Mouse (Mus musculus): ENCODE data around the gene Prickle2.
A peak's percentile ranks its signal among the peaks of the same experiment; 100 is the strongest.

Prickle2 gene

GRCm38 (mm10) chr6:92665530-92665989 is 40.4 kb downstream of the Prickle2 start:
- peak; percentile 3 for DNase-seq

- DNase-seq: no peak
These were observed 42.1 kb downstream of the Prickle2 start for GRCm38 (mm10) chr6:92663885-92664284.

- no peak for DNase-seq
These were observed 42.5 kb downstream of the Prickle2 start for GRCm38 (mm10) chr6:92663433-92663832.

- no peak for DNase-seq
These were observed 56.9 kb downstream of the Prickle2 start for GRCm38 (mm10) chr6:92649063-92649462.

GRCm38 (mm10) chr6:92648571-92648970 is 57.4 kb downstream of the Prickle2 start:
- no peak for DNase-seq

- DNase-seq: no peak
These were observed 63.0 kb downstream of the Prickle2 start for GRCm38 (mm10) chr6:92642929-92643328.

- DNase-seq: no peak
These were observed 64.0 kb downstream of the Prickle2 start for GRCm38 (mm10) chr6:92641956-92642355.

- no peak for DNase-seq
These were observed 65.1 kb downstream of the Prickle2 start for GRCm38 (mm10) chr6:92640896-92641295.

GRCm38 (mm10) chr6:92636431-92636830 is 69.5 kb downstream of the Prickle2 start:
- no peak for DNase-seq

GRCm38 (mm10) chr6:92634876-92635468 is 71.0 kb downstream of the Prickle2 start:
- no peak for DNase-seq

- no peak for DNase-seq
These were observed 75.0 kb downstream of the Prickle2 start for GRCm38 (mm10) chr6:92630991-92631390.

- no peak for DNase-seq
These were observed 78.2 kb downstream of the Prickle2 start for GRCm38 (mm10) chr6:92627711-92628110.

GRCm38 (mm10) chr6:92627048-92627617 is 78.8 kb downstream of the Prickle2 start:
- no peak for DNase-seq

- DNase-seq: no peak
These were observed 80.0 kb downstream of the Prickle2 start for GRCm38 (mm10) chr6:92625923-92626322.

GRCm38 (mm10) chr6:92624306-92624705 is 81.6 kb downstream of the Prickle2 start:
- DNase-seq: no peak

- no peak for DNase-seq
These were observed 88.8 kb downstream of the Prickle2 start for GRCm38 (mm10) chr6:92617183-92617582.

GRCm38 (mm10) chr6:92614771-92615170 is 91.2 kb downstream of the Prickle2 start:
- DNase-seq: no peak

GRCm38 (mm10) chr6:92612151-92612769 is 93.7 kb downstream of the Prickle2 start:
- no peak for DNase-seq

- no peak for DNase-seq
These were observed 96.2 kb downstream of the Prickle2 start for GRCm38 (mm10) chr6:92609682-92610235.

GRCm38 (mm10) chr6:92609078-92609477 is 96.9 kb downstream of the Prickle2 start:
- no peak for DNase-seq

GRCm38 (mm10) chr6:92605156-92605555 is 100.8 kb downstream of the Prickle2 start:
- DNase-seq: no peak

GRCm38 (mm10) chr6:92596340-92596739 is 109.6 kb downstream of the Prickle2 start:
- no peak for DNase-seq

- no peak for DNase-seq
These were observed 116.4 kb downstream of the Prickle2 start for GRCm38 (mm10) chr6:92589381-92590065.

All from thymus, postnatal 25 days (tissue).